Mouse (Mus musculus) CH12.LX (cell line): ENCODE results near the gene Tada2b. TPM values are rescaled to one million over a fixed set of nuclear protein-coding genes. Genes with fewer than 3 reads are reported as not detected.

ENCODE experiments used
- DNase-seq: peaks from one replicate; pipeline ENCODE4 v3.0.0-alpha.2; 2013; ENCODE audit errors: extremely low read depth
- H3K27ac ChIP-seq: 2 replicates; pipeline ENCODE4 v1.5.1; 2012; ENCODE audit warnings: low read depth, mild to moderate bottlenecking, control low read depth, moderate library complexity; ENCODE audit not compliant: insufficient read depth
- H3K27me3 ChIP-seq: replicated peaks from 2 replicates; pipeline ENCODE3; 2012; ENCODE audit warnings: inconsistent platforms
- H3K36me3 ChIP-seq, 2 experiments: replicated peaks in 1 of 2; 2 replicates each; pipeline versions ENCODE3 to v1.6.1; 2012; ENCODE audit warnings: inconsistent platforms in 1 of 2, low read length in 1 of 2, mild to moderate bottlenecking in 1 of 2, mixed read lengths in 1 of 2, moderate library complexity in 1 of 2; ENCODE audit not compliant: control insufficient read depth in 1 of 2, insufficient read depth in 1 of 2
- H3K4me1 ChIP-seq, 2 experiments: 2 replicates each; pipeline ENCODE4 v1.6.1; 2012; ENCODE audit warnings: inconsistent platforms in 1 of 2, moderate library complexity in 1 of 2; ENCODE audit not compliant: insufficient read depth in 2 of 2, control insufficient read depth in 1 of 2
- H3K4me2 ChIP-seq: 2 replicates; pipeline ENCODE4 v1.6.1; 2012; ENCODE audit warnings: low read depth, mild to moderate bottlenecking, control low read depth; ENCODE audit not compliant: poor library complexity, insufficient read depth, severe bottlenecking
- H3K4me3 ChIP-seq, 3 experiments: fragments of 150-350 bp in 1 of 3; sonication (generic) in 1 of 3; replicated peaks in 1 of 3; 2 replicates each; pipeline versions ENCODE3 to v1.5.1; 2011 to 2012; ENCODE audit warnings: low read depth in 2 of 3, low read length in 2 of 3, mild to moderate bottlenecking in 2 of 3, moderate library complexity in 2 of 3, control low read depth in 1 of 3, improper control_type of control experiment in 1 of 3, inconsistent platforms in 1 of 3, mixed read lengths in 1 of 3; ENCODE audit not compliant: poor library complexity in 1 of 3
- H3K79me2 ChIP-seq: replicated peaks from 2 replicates; pipeline ENCODE4 v1.6.1; 2012; ENCODE audit warnings: mild to moderate bottlenecking, moderate library complexity; ENCODE audit not compliant: control insufficient read depth, poor library complexity, insufficient read depth, severe bottlenecking; ENCODE audit errors: extremely low read depth
- H3K9ac ChIP-seq: 2 replicates; pipeline ENCODE4 v1.6.1; 2012; ENCODE audit warnings: low read depth, mild to moderate bottlenecking, control low read depth, moderate library complexity; ENCODE audit not compliant: insufficient read depth
- H3K9me3 ChIP-seq: replicated peaks from 2 replicates; pipeline ENCODE3; 2012; ENCODE audit warnings: low read length, inconsistent platforms, mixed read lengths
- CTCF ChIP-seq, 2 experiments: IDR thresholded peaks in 1 of 2; conservative IDR thresholded peaks in 1 of 2; 2 replicates each; pipeline ENCODE4 v1.5.1; 2011 to 2012; ENCODE audit warnings: low read depth in 2 of 2, low read length in 2 of 2, improper control_type of control experiment in 1 of 2, inconsistent platforms in 1 of 2, mild to moderate bottlenecking in 1 of 2, moderate library complexity in 1 of 2
- ELF1 ChIP-seq: IDR thresholded peaks from 2 replicates; pipeline ENCODE4 v1.6.1; 2014; ENCODE audit warnings: low read depth, mild to moderate bottlenecking, inconsistent platforms, low read length, improper control_type of control experiment
- HCFC1 ChIP-seq: IDR thresholded peaks from 2 replicates; pipeline ENCODE4 v1.6.1; 2012; ENCODE audit warnings: low read depth, mild to moderate bottlenecking, inconsistent platforms, low read length, improper control_type of control experiment
- IRF4 ChIP-seq: IDR thresholded peaks from 2 replicates; pipeline ENCODE4 v1.6.1; 2014; ENCODE audit warnings: low read depth, mild to moderate bottlenecking, inconsistent platforms, low read length, improper control_type of control experiment
- MAZ ChIP-seq: IDR thresholded peaks from 2 replicates; pipeline ENCODE4 v1.6.1; 2012; ENCODE audit warnings: low read depth, mild to moderate bottlenecking, inconsistent platforms, low read length, improper control_type of control experiment, moderate library complexity
- MEF2A ChIP-seq: IDR thresholded peaks from 2 replicates; pipeline ENCODE4 v1.6.1; 2014; ENCODE audit warnings: low read depth, mild to moderate bottlenecking, inconsistent platforms, low read length, improper control_type of control experiment, borderline replicate concordance
- NELFE ChIP-seq: IDR thresholded peaks from 2 replicates; pipeline ENCODE4 v1.6.1; 2011; ENCODE audit warnings: low read depth, low read length, improper control_type of control experiment
- NRF1 ChIP-seq: IDR thresholded peaks from 2 replicates; pipeline ENCODE4 v1.6.1; 2014; ENCODE audit warnings: low read depth, mild to moderate bottlenecking, inconsistent platforms, low read length, improper control_type of control experiment, moderate library complexity
- PAX5 ChIP-seq: IDR thresholded peaks from 2 replicates; pipeline ENCODE4 v1.6.1; 2012; ENCODE audit warnings: low read length, inconsistent platforms, mixed read lengths
- POLR2A ChIP-seq: IDR thresholded peaks from 2 replicates; pipeline ENCODE4 v1.6.1; 2011; ENCODE audit warnings: low read depth, mild to moderate bottlenecking, improper control_type of control experiment, low read length
- RAD21 ChIP-seq: IDR thresholded peaks from 2 replicates; pipeline ENCODE4 v1.6.1; 2011; ENCODE audit warnings: low read depth, mild to moderate bottlenecking, low read length, improper control_type of control experiment, moderate library complexity
- SIN3A ChIP-seq: IDR thresholded peaks from 2 replicates; pipeline ENCODE4 v1.6.1; 2012; ENCODE audit warnings: low read length, improper control_type of control experiment, inconsistent platforms
- SMC3 ChIP-seq: IDR thresholded peaks from 2 replicates; pipeline ENCODE4 v1.6.1; 2011; ENCODE audit warnings: low read depth, low read length, improper control_type of control experiment
- TCF12 ChIP-seq: IDR thresholded peaks from 2 replicates; pipeline ENCODE4 v1.6.1; 2014; ENCODE audit warnings: low read depth, mild to moderate bottlenecking, inconsistent platforms, low read length, improper control_type of control experiment
- ZC3H11A ChIP-seq: IDR thresholded peaks from 2 replicates; pipeline ENCODE4 v1.6.1; 2012; ENCODE audit warnings: low read depth, mild to moderate bottlenecking, inconsistent platforms, low read length, improper control_type of control experiment
- dilution Hi-C: fragments of 300-500 bp; cut with MboI; formaldehyde crosslinking; loops from 2 replicates; pipeline ENCODE4 v1.14.3; 2020; ENCODE audit warnings: low sequenced_read_pairs; ENCODE audit not compliant: extremely low pct_unique_long_range_greater_than_20kb, extremely low pct_ligation_motif_present
- in situ Hi-C: fragments of 300-500 bp; cut with MboI; formaldehyde crosslinking; loops from 3 replicates; pipeline ENCODE4 v1.14.3; 2019; ENCODE audit warnings: low sequenced_read_pairs, low pct_ligation_motif_present, low pct_unique_long_range_greater_than_20kb, mixed read lengths
- polyA plus RNA-seq: library from polyadenylated mRNA; unstranded; fragments of >175 nt; gene quantifications from 2 replicates; pipeline ENCODE4 v1.2.1, GENCODE M21; 2012; ENCODE audit warnings: low read depth; ENCODE audit not compliant: insufficient read length
- total RNA-seq, 2 experiments: library from RNA; depleted of rRNA; stranded (reverse); fragments of 300-350 nt in 1 of 2; fragments of >200 nt in 1 of 2; gene quantifications; 2 replicates each; pipeline ENCODE4 v1.2.3; 2012 to 2014

Tada2b gene
- total and polyA plus RNA-seq, 3 experiments, result 3.0 to 12.5 (median 4.8) TPM

GRCm38 (mm10) chr5:36463391-36463790, 20.7 kb downstream of the Tada2b start:
- DNase-seq, result no peak
- no peaks in the 10 kb centered on the region for H3K27me3 ChIP-seq
- no peaks in the 10 kb centered on the region for H3K9me3 ChIP-seq
- no peak overlapping the region for H3K27ac ChIP-seq
- dilution Hi-C loops, result no loop called here
- H3K4me1 ChIP-seq, result peaks cover 5 to 27% of the 10 kb centered on the region in 2 experiments; a peak in 3 of 4 replicates
- in situ Hi-C loops, result no loop called here
- TF ChIP-seq MEF2A (no peak), NELFE (no peak), POLR2A (no peak)
- TF ChIP-seq, all 38 proteins: peak for 0
- Histone ChIP-seq H3K9ac (no peak overlapping the region), H3K4me3 (no peak overlapping the region), H3K79me2 (peaks cover 33% of the 10 kb centered on the region), H3K36me3 (peaks cover 5 to 16% of the 10 kb centered on the region in 2 experiments), H3K4me2 (no peak overlapping the region)

DNA sequence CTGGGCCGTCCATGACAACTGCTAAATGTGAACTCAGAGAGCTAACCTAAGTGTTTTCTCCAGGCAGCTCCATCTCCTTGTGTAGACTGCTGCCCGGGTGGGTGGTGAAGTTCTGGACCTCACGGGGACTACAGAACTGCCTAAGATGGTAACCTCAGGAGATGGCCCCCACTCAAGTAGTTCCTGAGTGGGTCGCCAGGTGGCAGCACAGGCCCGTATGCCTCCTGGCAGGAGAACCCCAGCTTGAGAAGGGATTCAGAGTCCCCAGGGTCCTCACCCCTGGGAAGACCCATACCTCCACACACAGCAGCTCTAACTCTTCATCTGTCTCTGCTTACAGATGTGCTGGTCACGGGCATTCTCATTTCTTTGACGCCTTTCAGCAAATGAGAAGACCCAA, 21.3 kb downstream of the Tada2b start:
- dilution Hi-C loops, result no loop called here
- H3K27me3 ChIP-seq, result no peaks in the 10 kb centered on the region
- peak; percentile 62 for DNase-seq
- H3K27ac ChIP-seq, result no peak overlapping the region
- peaks cover 5 to 10% of the 10 kb centered on the region in 2 experiments for H3K36me3 ChIP-seq
- peaks cover 27% of the 10 kb centered on the region for H3K79me2 ChIP-seq
- peaks cover 5 to 27% of the 10 kb centered on the region in 2 experiments; a peak in 3 of 4 replicates for H3K4me1 ChIP-seq
- no peak overlapping the region for H3K9ac ChIP-seq
- no peak overlapping the region for H3K4me2 ChIP-seq
- H3K4me3 ChIP-seq, result no peak overlapping the region
- in situ Hi-C loops, result no loop called here
- no peaks in the 10 kb centered on the region for H3K9me3 ChIP-seq
- TF ChIP-seq ZC3H11A, result peak; percentile 66
- peak; percentile 88 for TF ChIP-seq MAZ
- peak; percentile 80 for TF ChIP-seq SMC3
- 0 out of 2 replicates have a peak, but pooled peaks have one; percentile 35 for TF ChIP-seq MEF2A
- peak; percentile 70 to 92 for TF ChIP-seq CTCF (conservative IDR thresholded peaks at IDR 0.05 in 1 of 2, IDR thresholded peaks at IDR 0.05 in 1 of 2; ENCODE audit: low read depth in 2 of 2, low read length in 2 of 2)
- TF ChIP-seq NRF1, result peak; percentile 33; the same call in 1 of the 2 replicates
- TF ChIP-seq IRF4, result peak; percentile 30; the same call in 1 of the 2 replicates
- peak; percentile 86 for TF ChIP-seq RAD21
- no peak for TF ChIP-seq PAX5
- 0 out of 2 replicates have a peak, but pooled peaks have one; percentile 24 for TF ChIP-seq TCF12
- peak; percentile 49; the same call in 1 of the 2 replicates for TF ChIP-seq SIN3A
- TF ChIP-seq HCFC1, result no peak
- no peak for TF ChIP-seq ELF1
- TF ChIP-seq, all 38 proteins: peak for 10
